Mouse (Mus musculus): ENCODE measurements around the gene Slc13a1.

Gene Slc13a1

DNA sequence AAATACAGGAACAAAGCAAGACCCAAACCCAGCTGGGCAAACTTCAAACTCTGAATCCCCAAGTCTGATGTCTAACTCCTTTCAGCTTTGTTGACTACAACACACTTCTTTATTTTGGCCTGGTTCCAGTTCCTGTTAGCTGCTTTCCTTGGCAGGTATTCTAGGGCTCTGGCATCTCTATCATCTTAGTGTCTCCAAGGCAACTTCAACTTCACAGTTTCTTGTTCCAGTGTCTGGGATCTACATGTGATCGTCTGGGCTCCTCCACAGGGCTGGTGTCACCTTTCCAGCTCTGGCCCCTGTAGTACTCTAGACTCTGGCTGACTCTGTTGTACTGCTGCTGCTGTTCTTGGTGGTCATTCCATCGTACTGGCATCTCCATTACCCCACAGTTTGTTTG lies 91.8 kb downstream of the Slc13a1 start:
- in situ Hi-C loops (cut with MboI, MseI), result no loop called here

DNA sequence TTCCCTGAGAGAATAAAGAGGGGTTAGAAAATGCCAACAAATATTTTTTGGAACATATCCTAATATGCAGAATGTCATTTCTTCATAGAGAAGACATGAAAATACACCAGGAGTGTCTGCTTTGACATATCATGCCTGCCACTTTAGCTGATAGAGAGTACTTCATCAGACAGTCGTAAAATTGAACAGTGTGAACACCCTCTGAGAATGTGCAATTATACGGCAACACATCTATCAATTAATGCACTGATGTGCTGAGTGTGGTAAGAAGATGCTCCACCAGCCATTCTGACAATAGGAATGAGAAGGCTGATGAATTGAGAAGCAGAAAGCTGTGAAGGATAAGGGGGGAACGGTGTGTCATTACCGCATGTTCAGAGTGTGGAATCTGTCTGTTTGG lies 95.1 kb downstream of the Slc13a1 start:
- in situ Hi-C loops (cut with MboI, MseI), result no loop called here

DNA sequence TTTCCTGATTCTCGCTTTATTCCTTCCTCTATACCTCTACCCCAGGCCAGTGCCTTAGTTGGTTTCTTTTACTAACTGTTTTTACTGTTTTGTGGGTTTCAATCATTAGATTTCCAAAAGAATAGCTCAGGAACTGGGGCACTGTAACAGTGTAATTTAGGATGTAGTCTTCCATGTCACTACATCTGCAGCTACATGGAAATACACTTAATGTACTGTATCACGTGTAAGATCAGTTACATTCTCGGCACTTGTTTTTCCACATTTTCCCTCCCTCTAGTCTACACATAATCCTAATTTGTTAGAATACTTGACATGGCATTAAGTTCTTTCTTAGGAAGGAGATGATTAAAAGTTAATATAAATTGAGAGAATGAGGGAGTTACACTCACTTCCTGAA lies 108.1 kb downstream of the Slc13a1 start:
- in situ Hi-C loops (cut with MboI, MseI), result no loop called here

DNA sequence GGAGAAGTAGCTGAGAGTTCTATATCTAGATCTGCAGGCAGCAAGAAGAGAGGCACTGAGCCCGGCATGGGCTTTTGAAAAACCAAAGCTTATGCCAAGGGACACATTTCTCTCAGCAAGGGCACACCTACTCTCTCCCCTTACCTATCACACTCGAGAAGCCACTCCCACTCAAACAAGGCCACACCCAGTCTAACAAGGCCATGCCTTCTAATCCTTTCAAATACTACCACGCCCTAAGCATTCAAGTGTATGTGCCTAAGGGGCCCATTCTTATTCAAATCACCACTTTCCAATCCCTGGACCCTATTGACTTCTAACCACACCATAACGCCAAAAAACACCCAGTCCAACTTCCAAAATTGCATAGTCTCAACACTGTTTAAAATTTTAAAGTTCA lies 112.8 kb downstream of the Slc13a1 start:
- in situ Hi-C loops (cut with MboI, MseI), result no loop called here

DNA sequence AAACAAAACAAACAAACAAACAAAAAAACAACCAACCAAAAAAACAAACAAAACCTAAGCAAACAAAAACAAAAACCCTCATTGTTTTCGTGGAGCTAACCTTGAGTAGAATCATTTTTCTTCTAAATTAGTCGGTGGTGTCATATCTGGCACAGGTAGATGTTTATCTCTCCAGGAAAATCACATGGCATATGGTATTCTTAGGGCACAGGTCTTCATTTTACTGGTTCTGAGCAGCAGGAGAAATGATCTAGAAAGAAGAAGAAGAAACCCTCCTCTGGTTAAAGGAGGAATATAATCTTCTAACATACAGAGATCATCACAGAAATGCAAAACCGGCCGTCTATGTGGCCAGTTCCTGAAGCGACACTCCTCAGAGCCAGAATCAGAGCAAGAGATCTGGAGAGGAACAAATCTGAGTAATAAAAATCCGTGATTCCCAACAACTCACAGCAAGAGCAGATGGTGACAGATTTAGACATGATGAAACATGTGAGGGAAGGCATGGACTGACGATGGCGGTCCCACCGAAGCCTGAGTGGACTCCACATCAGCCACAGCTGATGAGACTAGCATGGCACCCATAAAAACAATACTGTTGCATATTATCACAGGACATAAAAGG lies 113.7 kb downstream of the Slc13a1 start:
- in situ Hi-C loops (cut with MboI, MseI), result no loop called here

DNA sequence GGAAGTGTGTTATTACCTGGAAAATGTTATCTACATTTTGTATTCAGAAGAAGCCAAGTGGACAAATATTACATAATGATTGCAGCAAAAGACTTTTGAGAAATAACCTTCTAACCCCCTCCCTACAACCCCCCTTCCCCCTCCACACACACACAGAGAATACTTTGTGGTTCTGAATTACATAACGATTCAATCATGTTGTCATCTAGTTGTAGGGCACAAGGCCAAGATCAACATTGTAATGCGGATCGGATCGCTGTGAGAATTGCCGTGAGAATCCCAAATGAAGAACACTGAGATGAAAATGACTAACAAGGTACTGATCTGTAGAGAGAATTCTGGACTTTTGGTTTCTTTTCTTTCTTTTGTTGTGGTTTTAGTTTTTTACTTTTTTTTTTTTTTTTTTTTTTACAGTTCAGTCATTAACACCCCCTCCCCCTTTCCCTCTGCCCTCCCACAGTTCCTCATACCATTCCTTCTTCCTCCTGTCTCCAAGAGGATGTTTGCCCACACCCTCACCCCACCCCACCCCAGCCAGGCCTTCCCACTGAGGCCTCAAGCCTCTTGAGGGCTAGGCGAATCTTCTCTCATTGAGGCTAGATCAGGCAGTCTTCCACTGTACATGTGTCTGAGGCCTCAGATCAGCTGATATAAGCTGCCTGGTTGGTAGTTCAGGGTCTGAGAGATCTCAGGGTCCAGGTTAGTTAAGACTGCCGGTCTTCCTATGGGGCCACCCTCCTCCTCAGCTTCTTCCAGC lies 120.7 kb downstream of the Slc13a1 start:
- in situ Hi-C loops (cut with MboI, MseI), result no loop called here

DNA sequence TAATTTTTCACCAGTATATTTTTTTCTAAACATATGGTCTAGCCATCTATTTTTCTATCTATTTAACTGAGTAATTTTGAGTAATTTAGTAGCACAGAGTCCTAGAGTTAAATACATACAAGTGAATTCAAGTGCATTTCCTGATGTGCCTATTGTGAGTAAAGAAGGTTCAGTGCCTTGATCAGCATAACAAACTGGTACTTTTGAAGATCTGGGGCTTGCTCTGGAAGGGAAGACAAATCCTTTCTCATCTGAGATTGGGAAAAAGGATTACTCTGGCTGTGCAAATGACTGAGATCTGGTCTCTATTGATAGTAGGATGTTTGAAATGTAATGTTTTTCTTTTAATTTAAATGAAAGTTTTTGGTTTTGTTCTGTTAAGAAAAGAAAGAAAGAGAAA lies 124.4 kb downstream of the Slc13a1 start:
- in situ Hi-C loops (cut with MboI, MseI), result no loop called here
